Mouse (Mus musculus): ENCODE data around the gene Dnah7a.
"Not testable (repeated sequence)": the region's sequence is repeated elsewhere in the genome, so short reads cannot be mapped to it uniquely, and the experiment has no call there.

The Dnah7a gene

DNA sequence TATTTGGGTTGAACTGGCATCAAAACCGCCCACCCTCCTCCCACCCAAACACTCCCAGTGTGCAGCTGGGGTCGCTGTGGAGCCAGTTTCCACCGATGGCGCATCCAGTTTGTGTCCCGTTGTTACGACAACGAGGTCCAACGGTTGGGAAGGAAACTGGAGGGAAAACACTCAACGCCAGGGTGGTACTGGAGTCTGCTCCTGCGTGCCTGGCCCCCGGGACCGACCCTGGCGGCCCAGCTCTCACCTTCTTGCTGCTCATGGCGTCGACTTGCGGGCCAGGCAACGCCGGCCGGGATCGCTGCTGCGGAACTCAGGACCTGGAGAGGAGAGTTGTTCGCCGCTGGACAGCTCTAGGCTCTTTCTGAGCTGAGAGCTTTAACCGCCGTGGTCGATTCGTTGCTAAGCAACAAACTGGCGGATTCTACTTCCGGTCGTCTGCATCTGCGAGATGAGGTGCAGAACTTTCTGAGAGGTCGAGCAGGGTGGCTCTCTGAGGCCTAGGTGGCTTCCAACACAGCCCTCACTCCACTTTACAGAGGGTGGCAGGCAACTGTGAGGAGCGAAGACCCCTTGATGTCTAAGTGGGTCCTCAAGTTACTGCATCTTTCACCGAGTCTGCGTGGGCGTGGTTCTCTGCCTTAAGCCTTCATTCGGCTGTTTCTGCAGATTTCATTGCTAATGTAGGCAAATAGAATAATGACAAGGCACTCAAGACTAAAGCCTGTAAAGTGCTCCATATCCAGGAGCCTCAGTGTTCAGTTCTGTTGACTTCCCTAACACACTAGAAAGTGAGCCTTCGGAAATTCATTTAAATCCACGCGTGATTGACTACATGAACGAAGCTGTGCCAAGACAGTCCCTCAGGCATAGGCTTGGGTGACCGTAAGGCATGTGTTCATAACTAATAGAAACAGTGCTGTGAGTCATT lies at the start of gene Dnah7a:
TSS of gene Dnah7a (minus strand) at position 354 of the 931 bp plus-strand sequence.
- DNase-seq = peak; percentile 3

DNA sequence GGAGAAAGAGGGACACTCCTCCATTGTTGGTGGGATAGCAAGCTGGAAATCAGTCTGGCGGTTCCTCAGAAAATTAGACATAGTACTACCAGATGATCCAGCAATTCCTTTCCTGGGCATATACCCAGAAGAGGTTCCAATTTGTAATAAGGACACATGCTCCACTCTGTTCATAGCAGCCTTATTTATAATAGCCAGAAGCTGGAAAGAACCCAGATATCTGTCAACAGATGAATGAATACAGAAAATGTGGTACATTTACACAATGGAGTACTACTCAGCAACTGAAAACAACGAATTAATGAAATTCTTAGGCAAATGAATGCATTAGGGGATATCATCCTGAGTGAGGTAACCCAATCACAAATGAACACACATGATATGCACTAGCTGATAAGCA lies 46.9 kb upstream of the Dnah7a start:
- DNase-seq = not testable (repeated sequence)

DNA sequence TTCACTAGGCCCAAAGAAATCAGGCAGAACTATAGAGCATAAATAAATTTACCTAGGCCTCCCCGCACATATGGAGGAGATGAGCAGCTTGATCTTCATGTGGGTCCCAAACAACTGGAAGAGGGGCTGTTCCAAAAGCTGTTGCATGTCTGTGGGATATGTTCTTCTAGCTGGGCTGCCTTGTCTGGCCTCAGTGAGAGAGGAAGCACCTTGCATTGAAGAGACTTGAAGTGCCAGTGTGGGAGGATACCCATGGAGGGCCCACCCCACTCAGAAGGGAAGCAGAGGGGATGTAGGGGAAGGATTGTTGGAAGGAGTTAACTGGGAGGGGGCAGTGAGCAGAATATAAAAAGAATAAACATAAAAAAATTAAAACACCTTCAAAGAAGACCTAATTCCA lies 44.6 kb upstream of the Dnah7a start:
- DNase-seq = no peak

DNA sequence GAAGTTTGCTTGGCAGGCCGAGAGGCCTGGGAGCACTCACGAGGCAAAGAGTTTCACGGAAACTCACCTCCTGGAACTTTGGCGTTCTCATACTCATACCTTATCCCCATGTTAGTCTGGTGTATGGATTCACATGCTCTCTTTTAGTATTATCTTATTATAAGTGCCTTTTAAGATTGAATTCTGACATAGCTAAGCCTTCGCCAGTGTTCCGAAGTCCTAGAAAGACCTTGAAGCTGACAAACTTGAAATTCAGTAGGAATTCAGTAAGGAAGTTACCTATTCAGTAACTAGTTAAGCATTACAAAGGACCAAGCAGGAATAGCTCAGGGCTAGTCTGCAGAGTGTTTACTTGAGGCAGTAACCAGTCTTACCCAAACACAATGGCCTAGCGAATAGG lies 44.1 kb upstream of the Dnah7a start:
- not testable (repeated sequence) for DNase-seq

DNA sequence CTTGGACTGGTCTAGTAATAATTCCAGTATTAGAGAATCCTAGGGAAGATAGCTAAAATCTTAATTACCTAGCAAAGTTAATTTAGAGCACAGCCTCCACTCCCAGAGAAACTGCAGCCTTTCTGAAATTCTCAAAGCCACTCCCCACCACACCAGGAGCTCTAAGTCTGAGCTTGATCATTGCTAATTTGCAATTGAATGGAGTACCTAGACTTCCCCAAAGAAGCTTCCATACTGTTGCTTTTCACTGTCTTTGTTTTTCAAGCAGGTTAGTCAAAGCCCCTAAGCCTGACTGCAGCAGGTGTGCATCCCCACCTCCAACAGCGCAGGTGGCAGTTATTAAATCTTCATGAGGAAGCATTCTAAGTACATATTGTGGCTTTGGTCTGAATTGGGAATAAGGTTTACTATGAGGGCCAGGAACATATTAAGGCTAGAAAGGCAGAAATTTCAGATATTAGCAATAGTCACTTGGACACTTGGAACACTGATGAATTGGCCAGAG lies 43.3 kb upstream of the Dnah7a start:
- not testable (repeated sequence) for DNase-seq

DNA sequence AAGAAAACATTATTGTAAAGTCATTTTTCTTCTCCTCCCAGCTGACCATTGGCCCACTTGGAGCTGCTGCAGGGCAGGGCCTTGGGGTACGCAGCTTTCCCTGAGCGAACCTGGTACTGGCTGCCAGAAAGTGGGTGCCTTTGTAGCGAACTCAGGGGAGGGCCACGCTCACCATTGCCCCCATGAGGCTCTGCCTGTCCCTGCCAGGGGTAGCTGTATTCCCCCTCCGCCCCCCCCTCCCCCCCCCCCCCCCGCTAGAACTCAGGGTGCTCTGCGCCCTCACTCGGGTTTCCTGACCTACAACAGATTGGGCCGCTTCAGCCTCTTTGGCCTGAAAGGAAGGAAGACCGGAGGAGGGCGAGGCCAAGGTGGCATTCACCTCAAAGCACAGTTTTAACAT lies 42.0 kb upstream of the Dnah7a start:
- no peak for DNase-seq

DNA sequence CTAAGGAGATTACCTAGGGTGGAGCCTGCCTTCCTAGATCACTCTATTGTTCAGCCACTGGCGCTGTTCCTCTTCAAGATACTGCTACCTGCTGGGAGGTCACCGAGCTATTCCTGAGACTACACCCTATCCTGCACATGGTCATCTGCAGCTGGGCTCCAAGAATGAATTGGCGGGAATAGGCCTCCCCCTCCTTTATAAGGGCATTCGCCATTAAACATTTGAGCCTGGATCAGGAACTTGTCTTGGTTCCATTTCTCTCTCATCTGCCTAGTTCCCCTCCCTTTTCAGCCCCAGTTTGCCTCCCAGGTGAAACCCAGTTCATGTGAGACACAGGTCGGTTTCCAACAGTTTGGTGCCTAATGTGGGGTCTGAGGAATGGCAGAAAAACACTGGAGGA lies 39.4 kb upstream of the Dnah7a start:
- DNase-seq = no peak

DNA sequence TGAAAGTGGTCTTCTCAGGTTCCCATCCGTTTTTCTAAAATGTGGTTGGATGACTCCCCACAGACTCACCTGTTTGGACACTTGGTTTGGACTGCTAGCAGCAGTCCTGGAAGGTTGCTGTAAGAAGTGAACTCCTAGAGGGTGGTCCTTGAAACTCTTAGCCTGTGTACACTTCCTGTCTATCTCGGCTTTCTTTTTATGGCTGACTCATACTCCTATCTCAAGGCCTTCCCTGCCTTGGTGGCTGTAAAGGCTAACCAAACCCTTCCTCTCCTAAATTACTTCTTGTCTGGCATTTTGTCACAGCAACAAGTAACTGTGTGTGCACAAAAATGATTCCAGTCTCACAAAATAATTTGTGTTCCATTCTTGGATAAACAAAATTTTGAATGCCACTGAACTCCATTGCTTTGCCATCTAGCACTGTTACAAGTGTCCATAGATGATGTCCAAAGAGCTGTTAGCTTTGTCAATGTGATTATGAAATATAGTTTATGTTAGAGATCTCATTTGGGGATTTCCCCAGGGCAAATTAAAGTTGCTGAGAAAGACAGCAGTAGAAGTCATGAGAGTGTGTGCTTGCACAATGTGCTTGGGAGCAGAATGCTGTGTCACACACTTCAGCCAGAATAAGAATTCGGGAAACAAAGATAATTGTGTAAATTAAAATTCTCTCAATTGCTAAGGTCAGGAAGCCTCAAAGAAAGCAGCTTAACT lies 35.3 kb upstream of the Dnah7a start:
- DNase-seq = no peak

DNA sequence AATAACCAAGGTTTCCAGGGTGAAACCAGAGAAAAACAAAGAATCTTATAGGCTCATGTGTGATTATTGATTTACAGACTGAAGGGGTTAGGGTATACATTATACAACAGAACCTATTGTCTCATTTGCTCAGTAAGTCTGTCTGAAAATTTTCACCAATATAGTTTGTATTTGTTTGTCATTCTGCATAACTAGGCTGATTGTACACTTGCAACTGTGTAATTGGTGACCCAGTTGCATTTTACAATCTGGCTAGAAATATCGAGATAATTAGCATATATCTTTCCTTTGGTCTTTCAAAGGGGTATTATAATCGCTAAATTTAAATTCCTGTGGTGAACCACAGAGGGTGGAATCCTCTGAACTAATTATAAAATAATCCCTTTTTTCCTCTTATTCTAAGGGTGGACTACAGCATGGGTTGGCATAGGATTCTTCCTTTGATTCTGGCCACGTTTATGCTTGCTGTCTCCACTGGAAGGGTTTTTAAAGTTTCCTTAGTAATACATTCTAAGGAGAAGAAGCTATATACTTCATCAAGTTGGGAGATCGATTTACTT lies 34.3 kb upstream of the Dnah7a start:
- DNase-seq = no peak

DNA sequence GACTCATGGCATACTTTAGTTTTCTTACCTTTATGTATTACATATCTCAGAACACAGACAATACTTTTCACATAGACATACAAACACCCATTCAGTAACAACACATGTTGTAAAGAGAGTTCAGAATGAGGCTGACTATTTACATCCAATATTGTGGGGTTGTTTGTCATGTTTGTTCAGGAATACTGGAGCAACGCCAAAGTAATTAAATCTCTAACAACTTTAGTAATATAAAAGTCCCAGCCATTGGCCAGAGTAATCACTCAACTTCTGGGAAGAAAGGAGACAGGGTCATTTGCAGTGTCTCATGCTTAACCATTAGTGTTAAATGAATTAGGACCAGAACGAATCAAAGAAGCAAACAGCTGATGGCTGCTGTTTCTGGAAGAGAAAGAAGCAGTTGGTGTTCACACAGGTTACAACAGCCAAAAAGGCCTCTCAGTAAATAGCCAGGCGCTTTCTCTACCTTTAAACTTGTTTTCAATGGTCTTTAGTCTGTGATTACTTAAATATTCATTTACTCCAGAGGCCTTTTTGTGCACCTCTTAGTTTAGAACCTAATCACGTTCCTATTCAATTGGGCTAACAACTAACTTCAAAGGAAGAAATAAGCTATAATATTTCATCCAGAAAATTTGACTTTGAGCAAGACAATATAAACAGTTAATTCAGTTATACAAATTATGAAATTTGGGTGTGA lies 33.6 kb upstream of the Dnah7a start:
- not testable (repeated sequence) for DNase-seq

DNA sequence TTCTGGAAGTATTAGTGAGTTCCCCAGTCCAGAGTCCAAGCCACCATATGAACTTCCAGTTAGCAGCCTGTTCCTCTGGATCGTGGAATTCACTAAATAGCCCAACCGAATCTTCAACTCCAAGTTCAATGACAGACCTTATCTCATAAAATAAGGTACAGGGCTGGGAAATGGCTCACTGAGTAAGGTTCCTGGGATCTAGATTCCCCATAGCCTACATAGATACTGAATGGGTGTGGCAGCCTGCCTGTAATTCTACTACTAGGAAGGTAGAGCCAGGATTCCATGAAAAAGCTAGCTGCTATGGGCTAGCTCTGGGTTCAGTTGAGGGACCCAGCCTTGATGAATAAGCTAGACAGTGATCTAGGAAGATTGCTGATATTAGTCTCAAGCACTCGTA lies 30.0 kb upstream of the Dnah7a start:
- no peak for DNase-seq

DNA sequence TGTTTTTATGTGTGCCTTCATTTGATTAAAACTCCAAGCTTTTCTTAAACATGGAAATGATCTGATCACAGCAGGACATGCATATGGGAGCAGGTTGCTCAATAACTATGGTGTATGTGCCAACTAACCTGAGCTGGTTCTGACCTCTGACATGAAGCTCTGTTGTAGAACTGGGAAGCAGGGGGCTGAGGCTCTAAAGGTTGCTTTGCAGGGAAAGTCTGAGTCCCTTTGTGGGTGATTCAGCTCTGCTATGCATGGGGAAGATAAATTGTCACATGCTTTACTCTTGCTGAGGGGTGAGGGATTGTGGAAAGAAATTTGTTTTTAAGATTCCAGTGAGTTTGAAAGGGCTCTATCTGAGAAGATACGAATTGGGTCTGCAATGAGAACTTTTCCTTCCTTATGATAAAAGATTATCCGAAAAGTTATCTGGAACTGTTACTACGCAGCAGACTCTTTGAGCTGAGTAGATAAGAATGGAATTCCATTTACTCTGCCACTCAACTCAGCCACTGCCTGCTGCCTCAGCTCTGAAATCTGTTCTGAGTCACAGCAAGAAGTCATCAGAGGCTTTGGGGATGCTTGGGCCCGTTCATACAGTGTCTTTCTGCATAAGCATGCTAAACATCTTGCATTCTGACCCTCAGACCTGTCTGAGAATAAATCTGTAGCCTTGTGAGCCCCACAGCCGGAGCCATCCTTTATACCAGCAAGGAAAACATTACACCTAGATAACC lies 22.1 kb upstream of the Dnah7a start:
- no peak for DNase-seq

DNA sequence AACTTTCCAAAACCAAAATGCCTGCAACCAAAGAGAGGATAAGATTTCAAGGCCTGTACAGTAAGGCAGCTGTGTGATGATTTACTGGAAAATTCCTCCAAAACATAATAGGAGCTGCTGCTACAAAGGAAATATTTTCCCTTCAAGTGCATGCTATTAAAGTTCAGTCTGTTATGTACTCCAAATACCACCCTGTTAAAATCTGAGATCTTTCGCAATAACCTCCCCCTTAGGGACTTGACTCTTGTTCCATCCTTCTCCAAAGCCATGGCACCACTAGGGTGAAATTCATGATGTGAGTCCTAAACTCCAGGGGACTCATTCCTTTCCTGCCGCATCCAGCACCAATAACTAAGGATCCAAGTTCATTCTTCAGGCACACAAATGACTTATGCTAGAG lies 20.3 kb upstream of the Dnah7a start:
- no peak for DNase-seq

DNA sequence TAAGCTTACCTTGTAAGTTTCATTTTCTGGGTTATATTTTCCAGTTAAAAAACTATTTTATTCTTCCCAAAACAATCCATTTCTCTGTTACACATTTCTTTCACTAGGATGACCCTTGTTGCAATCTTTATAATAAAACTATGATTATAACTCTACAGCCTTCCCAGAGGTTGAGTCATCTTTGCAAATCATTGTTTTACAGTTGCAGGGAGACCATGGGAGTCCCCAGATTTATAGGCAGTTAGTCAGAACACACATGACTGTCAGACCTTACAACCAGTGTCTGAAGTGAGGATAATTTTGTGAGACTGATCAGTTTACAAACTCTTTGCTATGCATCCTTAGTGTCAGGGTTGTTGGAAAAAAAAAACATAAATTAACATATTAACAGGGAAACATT lies 14.8 kb upstream of the Dnah7a start:
- DNase-seq = no peak

DNA sequence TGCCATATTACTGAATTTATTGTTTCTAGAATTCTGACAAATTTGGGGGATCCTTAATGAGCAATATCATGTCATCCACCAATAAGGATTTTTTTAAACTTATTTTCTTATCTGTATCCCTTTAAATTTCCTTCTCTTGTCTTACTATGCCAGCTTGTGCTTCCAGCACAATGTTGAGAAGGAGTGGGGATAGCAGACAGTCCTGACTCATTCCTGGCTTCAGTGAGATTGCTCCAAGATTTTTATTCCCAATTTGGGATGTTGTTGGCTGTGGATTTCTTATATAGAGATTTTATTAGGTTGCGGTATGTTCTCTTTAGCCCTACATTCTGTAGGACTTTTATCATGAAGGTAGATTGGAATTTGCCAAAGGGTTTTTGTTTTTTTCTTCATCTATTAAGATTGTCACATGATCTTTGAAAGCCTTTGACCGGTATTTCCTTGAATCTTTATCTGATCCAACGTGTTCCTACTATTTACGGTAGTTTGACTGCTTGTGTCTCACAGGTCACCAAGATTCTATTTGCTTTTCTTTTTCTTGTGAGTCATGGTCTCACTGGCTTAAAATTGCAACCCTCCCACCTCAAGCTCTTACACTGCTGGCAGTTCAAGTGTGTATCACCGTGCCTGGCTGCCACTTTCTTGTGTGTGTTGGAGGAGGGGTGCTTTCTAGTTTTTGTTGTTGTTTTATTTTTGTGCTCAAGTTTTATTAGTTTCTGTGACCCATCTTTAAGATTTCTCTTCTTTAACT lies 14.2 kb upstream of the Dnah7a start:
- no peak for DNase-seq

DNA sequence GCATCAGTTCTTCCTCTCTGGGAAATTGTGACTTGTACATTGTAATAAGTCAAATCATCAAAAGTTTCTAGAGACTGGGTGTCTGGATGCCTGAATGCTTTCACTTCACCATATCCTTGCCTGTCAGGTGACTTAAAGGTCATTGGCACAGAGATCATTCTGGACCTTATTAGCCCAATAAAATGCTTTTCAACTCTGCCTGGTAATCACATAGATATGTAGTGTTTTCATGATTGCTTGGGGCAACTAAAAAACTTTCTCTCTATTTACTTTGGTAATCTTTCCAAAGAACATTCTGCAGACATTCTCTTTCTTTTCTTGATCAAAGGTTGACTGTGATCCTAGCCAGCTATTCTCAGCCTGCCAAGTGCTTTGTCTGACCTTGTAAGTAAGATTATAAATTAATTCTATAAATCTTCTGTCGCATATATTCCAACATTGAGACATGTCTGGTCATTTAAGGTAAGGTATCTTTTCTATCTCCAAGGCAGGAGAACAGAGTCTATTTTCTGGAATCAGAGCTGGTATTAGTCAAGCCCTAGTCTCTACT lies 9.5 kb upstream of the Dnah7a start:
- no peak for DNase-seq

DNA sequence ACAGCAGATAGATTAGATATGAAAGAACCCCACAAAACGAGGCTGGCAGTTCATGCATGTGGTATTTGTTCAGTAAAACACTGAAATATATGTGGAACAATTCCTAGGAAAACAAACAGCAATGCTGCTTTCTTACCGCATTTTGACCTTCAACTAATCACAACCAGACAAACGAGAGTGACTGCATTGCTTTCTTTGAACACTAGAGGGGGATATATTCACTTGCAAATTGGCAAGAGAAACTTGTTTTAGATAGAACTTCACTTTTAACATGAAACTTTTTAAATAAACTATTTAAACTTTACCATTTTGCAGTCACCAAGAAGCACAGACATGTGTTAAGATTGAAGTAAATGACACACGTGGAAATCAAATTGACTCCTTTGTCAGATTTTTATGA lies 8.9 kb upstream of the Dnah7a start:
- DNase-seq = no peak

DNA sequence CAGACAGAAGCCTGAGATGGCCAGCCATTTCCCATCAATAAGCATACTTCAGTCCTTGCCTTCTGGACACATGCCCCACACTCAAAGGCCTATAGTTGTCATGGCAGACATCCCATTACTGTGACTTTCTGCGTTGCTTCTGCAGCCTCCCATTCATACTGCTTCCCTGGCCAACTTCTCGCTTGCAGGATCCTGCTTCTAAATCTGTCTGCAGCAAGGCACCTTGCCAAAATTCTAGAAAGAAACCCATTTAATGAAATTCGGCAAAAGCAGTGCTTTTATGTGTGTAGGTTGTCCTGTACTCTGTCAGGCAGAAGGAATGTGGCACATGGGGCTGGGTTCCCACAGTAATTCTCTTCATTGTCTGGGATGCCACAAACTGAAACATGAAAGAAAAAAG lies 6.8 kb upstream of the Dnah7a start:
- not testable (repeated sequence) for DNase-seq

DNA sequence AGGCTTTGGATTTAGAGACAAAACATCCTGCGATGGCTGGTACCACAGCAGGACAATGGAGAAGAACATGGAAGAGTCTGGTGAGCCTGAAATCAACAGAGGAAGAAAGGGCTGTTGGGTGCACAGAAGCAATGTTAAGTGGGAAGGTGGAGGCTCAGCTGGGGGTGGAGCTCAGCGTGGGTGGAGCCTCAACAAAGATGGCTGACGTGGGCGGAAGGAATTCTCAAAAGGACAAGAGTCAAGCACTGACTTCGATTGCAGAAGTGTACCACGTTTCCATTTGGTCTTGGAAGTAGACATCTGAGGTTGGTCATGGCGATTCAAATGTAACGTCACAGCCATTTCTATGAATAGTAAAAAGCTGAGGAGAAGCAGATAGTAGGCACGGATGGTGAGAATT lies 4.5 kb upstream of the Dnah7a start:
- no peak for DNase-seq

DNA sequence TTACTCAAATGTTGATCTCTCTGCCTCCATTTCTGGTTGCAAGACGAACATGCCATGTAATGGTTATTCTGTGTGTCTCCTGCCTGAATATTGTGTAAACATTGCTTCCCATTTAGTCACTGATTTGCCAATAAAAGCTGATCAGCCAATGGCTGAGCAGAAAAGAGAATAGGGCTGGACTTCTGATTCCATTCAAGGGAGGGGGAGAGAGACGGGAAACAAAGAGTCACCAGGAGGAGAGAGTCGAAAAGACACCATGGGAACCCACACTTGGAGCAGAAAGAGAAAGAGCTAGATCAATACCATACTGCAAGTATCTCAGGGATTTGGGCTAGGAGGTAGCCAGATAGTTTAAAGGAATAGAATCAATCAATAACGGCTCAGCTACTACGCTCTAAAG lies 3.0 kb upstream of the Dnah7a start:
- DNase-seq = not testable (repeated sequence)

DNA sequence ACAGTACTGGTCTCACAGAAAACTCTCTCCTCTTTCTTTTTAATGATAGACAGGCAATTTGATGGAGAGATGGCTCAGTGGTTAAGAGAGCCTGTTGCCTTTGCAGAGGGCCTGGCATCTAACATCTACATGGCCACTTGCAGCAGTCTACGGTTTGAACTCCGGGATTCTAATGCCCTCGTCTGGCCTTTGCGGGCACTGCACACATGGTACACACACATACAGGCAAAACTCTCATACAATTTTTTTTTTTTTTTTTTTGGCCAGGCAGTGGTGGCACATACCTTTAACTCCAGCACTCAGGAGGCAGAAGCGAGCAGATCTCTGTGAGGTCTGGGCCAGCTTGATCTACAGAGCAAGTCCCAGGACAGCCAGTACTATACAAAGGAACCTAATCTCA lies 2.4 kb downstream of the Dnah7a start:
- no peak for DNase-seq

Measured in kidney, adult 18-20 months (tissue).